ENCODE assay signal across 23 mouse cellular contexts in the genomic region with DNA sequence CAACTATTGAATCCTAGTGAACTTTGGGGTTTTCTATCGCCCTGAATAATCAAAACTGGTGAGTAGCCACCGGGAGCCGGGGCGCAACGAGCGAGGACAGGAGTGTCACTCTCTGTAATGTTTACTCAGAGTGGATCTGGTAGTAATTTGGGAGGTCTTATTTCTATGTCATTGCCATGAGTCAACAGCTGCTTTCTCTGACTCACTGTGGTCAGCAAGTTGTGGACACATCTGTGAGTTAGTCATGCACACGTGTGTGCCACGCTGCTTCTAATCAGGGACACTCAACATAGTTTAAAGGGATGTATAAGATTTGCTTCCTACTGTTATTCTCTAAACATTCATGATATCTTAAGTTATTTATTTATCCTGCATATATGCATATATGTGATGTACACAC.
DNase-seq lines count a peak whose midpoint lies in the region; TF ChIP-seq lines count a peak whose summit lies in the region.
"Had no signal": no experiment of that assay in that cellular context is flagged by ENCODE, and none has a peak within 500 bp of the region (broad histone marks: within the 10 kb centered on the region; RNA-seq: fewer than 3 reads in every experiment).

No protein-coding gene starts in this region.

- no peaks in the 10 kb centered on the region for H3K79me2 ChIP-seq in C2C12 (ENCODE audit: control insufficient read depth, insufficient read depth)
- H3K79me2 ChIP-seq in myocyte (ENCODE audit: control insufficient read depth, insufficient read depth) = no peaks in the 10 kb centered on the region

- H3K4me2 ChIP-seq in myocyte (ENCODE audit: low read depth) = peak overlapping the region; percentile 75
- H3K4me2 ChIP-seq: embryonic facial prominence, embryonic 15.5 days; heart, embryonic 15.5 days; liver, embryonic 11.5 days; midbrain, embryonic 15.5 days; neural tube, embryonic 15.5 days had no signal

- TF ChIP-seq CTCF in C2C12 (IDR thresholded peaks at IDR 0.05; ENCODE audit: control insufficient read depth, insufficient read depth, insufficient read length) = no peak

- H3K4me3 ChIP-seq in C2C12 (ENCODE audit: insufficient read depth, poor library complexity, severe bottlenecking) = no peak overlapping the region
- no peak overlapping the region for H3K4me3 ChIP-seq in myocyte
- H3K4me3 ChIP-seq: embryonic facial prominence, embryonic 15.5 days; heart, embryonic 15.5 days; layer of hippocampus, adult 2 months; left cerebral cortex, adult 2 months; midbrain, embryonic 15.5 days; neural tube, embryonic 15.5 days had no signal

- TF ChIP-seq POLR2A in myocyte (IDR thresholded peaks at IDR 0.05; ENCODE audit: insufficient read length, low read depth) = no peak

- intact Hi-C loops in heart, postnatal 25 days (cut with DNase I) = loop anchor here (2.0 to 5.0 kb wide), 3 partner anchors 46 to 141 kb away; no protein-coding TSS in a partner anchor

- H3K79me3 ChIP-seq in C2C12 (ENCODE audit: low read depth) = no peaks in the 10 kb centered on the region

- peak; percentile 57 for DNase-seq in heart, adult 11 months
- no peak for DNase-seq in heart, postnatal 25 days (ENCODE audit: low spot score)
- peak; percentile 6 for DNase-seq in adipocyte (ENCODE audit: low spot score)
- DNase-seq in lung, postnatal 25 days (ENCODE audit: low spot score) = no peak
- DNase-seq in heart, adult 8-10 months (ENCODE audit: low spot score) = no peak
- DNase-seq: cerebellum, adult 11 months; cerebellum, postnatal 10 days; forebrain, postnatal 0 days; heart, adult 18-20 months; kidney, adult 11 months; lung, adult 18-20 months; lung, postnatal 14 days; spleen, adult 18-20 months; thymus, adult 2 months had no signal

- H3K36me3 ChIP-seq in C2C12 (ENCODE audit: control insufficient read depth, insufficient read depth) (peaks cover 4% of the 10 kb centered on the region), myocyte (ENCODE audit: control insufficient read depth, insufficient read depth) (no peaks in the 10 kb centered on the region)
- H3K36me3 ChIP-seq: midbrain, embryonic 15.5 days; neural tube, embryonic 15.5 days had no signal

- H3K27me3 ChIP-seq in C2C12 (ENCODE audit: control insufficient read depth, insufficient read depth, insufficient read length) = no peaks in the 10 kb centered on the region
- H3K27me3 ChIP-seq in myocyte (ENCODE audit: control insufficient read depth, insufficient read depth, insufficient read length) = no peaks in the 10 kb centered on the region
- H3K27me3 ChIP-seq: embryonic facial prominence, embryonic 15.5 days; heart, embryonic 15.5 days; midbrain, embryonic 15.5 days; neural tube, embryonic 15.5 days had no signal

- H3ac ChIP-seq in C2C12 (ENCODE audit: control insufficient read depth, insufficient read length, low read depth) (no peak overlapping the region), myocyte (ENCODE audit: control insufficient read depth, insufficient read length) (no peak overlapping the region)

TF ChIP-seq in C2C12, 6 proteins besides CTCF, POLR2A, EP300 and RAD21:
- TF ChIP-seq MYOD1 (IDR thresholded peaks at IDR 0.05; ENCODE audit: control insufficient read depth, insufficient read length, low read depth) (peak; percentile 96), MAX (IDR thresholded peaks at IDR 0.05) (peak; percentile 100), USF1 (IDR thresholded peaks at IDR 0.05; ENCODE audit: low read depth) (peak; percentile 83), CEBPB (IDR thresholded peaks at IDR 0.05; ENCODE audit: low read depth) (peak; percentile 37), FOSL1 (IDR thresholded peaks at IDR 0.05; ENCODE audit: insufficient read depth, low read length, poor library complexity, severe bottlenecking) (peak; percentile 100), MYOG (IDR thresholded peaks at IDR 0.05; ENCODE audit: control insufficient read depth, extremely low read depth, insufficient read length) (no peak)

TF ChIP-seq in myocyte, 11 proteins besides CTCF, POLR2A, EP300 and RAD21:
- TF ChIP-seq CEBPB (IDR thresholded peaks at IDR 0.05; ENCODE audit: insufficient read depth, poor library complexity, severe bottlenecking) (peak; percentile 51; the same call in 1 of the 2 replicates), SRF (IDR thresholded peaks at IDR 0.05; ENCODE audit: control insufficient read depth, insufficient read length, low read depth) (no peak), POLR2AphosphoS2 (IDR thresholded peaks at IDR 0.05; ENCODE audit: insufficient read length, low read depth) (no peak), MYOG (IDR thresholded peaks at IDR 0.05; ENCODE audit: control insufficient read depth in 1 of 3, insufficient read depth in 1 of 3, insufficient read length in 2 of 3, low read depth in 2 of 3) (peak; percentile 35 to 92 (median 81)), TCF12 (IDR thresholded peaks at IDR 0.05; ENCODE audit: insufficient read depth, poor library complexity, severe bottlenecking) (peak; percentile 92), TCF3 (IDR thresholded peaks at IDR 0.05; ENCODE audit: insufficient read length, low read depth) (peak; percentile 83), E2F4 (IDR thresholded peaks at IDR 0.05; ENCODE audit: insufficient read depth) (no peak), USF1 (IDR thresholded peaks at IDR 0.05; ENCODE audit: low read depth) (peak; percentile 70), MAX (IDR thresholded peaks at IDR 0.05; ENCODE audit: low read depth) (peak; percentile 68), MYOD1 (IDR thresholded peaks at IDR 0.05; ENCODE audit: control insufficient read depth in 1 of 3, insufficient read length in 2 of 3, low read depth in 2 of 3) (peak; percentile 82 to 96 (median 93))

Comparison
In these comparisons a context has a peak if more than half of its experiments do, and no peak if none do; other contexts are left out.
1. DNase-seq: peak in heart, adult 11 months (single experiment) and adipocyte (single experiment); none in heart, postnatal 25 days (single experiment), lung, postnatal 25 days (single experiment) and heart, adult 8-10 months (single experiment).